Mouse (Mus musculus): ENCODE data around the gene Cabp1.

GRCm38 (mm10) chr5:115220931-115221640, 26.9 kb upstream of the Cabp1 start:
- TF ChIP-seq EP300 (IDR thresholded peaks at IDR 0.05; ENCODE audit: low read depth) (no peak), CTCF (IDR thresholded peaks at IDR 0.05; ENCODE audit: low read depth) (no peak)
